Mouse (Mus musculus): ENCODE data around the gene Siah3.

- no peak for TF ChIP-seq GATA1 (IDR thresholded peaks at IDR 0.05; ENCODE audit: borderline replicate concordance, low read length)
- no peak for TF ChIP-seq FLI1 (IDR thresholded peaks at IDR 0.05; ENCODE audit: low read length)
Observed at GRCm38 (mm10) chr14:75524648-75525047, 68.9 kb downstream of the Siah3 start.
